10 mouse cellular contexts compared by ENCODE assay signal in the genomic region with DNA sequence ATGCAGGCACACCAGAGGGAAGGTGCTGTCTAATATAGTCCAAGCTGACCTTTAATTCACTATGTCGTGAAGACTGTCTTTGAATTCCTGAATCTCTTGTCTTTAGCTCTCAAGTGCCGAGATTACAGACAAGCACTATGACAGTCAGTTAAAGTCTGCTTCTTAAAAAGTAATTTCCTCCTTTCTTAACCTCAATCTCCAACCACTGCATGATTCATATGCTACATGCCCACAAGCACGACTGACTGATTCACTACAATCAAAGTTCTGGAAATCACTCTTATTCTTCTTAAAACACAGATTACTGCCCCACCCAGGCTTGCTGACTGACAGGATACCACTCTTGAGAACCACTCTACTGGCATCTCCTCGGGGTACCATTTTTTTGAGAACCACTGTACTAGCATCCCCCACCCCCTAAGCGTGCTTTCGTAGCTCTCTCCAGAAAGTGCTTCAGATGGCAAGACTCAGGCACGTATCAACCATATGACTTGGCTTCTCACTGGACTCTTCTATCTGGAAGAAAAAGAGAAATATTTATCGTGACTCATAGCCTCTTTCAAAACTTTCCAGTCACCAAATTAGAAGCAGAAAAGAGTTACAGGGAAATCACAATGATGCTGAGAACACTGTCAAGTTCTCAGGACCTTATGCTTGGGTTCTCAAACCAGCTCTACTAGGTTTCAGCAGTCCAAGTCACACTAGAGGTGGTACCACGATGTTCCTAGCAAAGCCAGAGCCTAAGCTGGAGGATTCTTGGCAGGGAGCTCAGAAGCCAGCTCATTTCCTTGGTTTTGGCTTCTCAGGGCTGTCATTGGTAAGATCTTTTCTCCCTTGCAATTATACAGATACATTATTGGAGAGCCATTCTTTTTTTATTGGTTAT. TPM values are rescaled to one million over a fixed set of nuclear protein-coding genes. Genes with fewer than 3 reads are reported as not detected.
DNase-seq lines count a peak whose midpoint lies in the region; ATAC-seq and TF ChIP-seq lines count a peak whose summit lies in the region.
"Had no signal": no experiment of that assay in that cellular context is flagged by ENCODE, and none has a peak within 500 bp of the region (broad histone marks: within the 10 kb centered on the region; RNA-seq: fewer than 3 reads in every experiment).

No protein-coding gene starts in this region.

- 36% methylated on average over 9 of the region's 9 CpGs for WGBS in macrophage (ENCODE audit: missing documents)
- 84% methylated on average over 9 of the region's 9 CpGs for WGBS in midbrain, embryonic 13.5 days
- 84% methylated on average over 9 of the region's 9 CpGs for WGBS in hindbrain, postnatal 0 days

- DNase-seq in 3T3-L1 (ENCODE audit: low read depth, low spot score): peak; percentile 90
- DNase-seq in B cell, adult 2 months: peak; percentile 22 to 30
- DNase-seq in hindbrain, postnatal 0 days (ENCODE audit: low spot score): no peak
- DNase-seq in kidney, postnatal 14 days: no peak
- DNase-seq: right cerebral cortex, postnatal 4 days; thymus, postnatal 36 days had no signal

- no peaks in the 10 kb centered on the region for H3K27me3 ChIP-seq in midbrain, embryonic 13.5 days
- H3K27me3 ChIP-seq in hindbrain, postnatal 0 days (ENCODE audit: insufficient read depth, low read length): no peaks in the 10 kb centered on the region
- H3K27me3 ChIP-seq: neural tube, embryonic 13.5 days had no signal

- peak; percentile 53 for ATAC-seq in common myeloid progenitor, adult 5-6 weeks (replicated peaks; ENCODE audit: low read depth, poor library complexity, severe bottlenecking)
- ATAC-seq in midbrain, embryonic 13.5 days: no peak
- no peak for ATAC-seq in hindbrain, postnatal 0 days

- no peak overlapping the region for H3K4me2 ChIP-seq in midbrain, embryonic 13.5 days (replicated peaks)
- H3K4me2 ChIP-seq in hindbrain, postnatal 0 days (ENCODE audit: low read depth, low read length): no peak overlapping the region
- H3K4me2 ChIP-seq: neural tube, embryonic 13.5 days had no signal

- no peaks in the 10 kb centered on the region for H3K36me3 ChIP-seq in macrophage (ENCODE audit: inconsistent target)
- H3K36me3 ChIP-seq in midbrain, embryonic 13.5 days: no peaks in the 10 kb centered on the region
- H3K36me3 ChIP-seq in hindbrain, postnatal 0 days (ENCODE audit: insufficient read depth, low read length): no peaks in the 10 kb centered on the region
- H3K36me3 ChIP-seq: neural tube, embryonic 13.5 days had no signal

- H3K27ac ChIP-seq in macrophage: peak overlapping the region; percentile 91
- H3K27ac ChIP-seq in midbrain, embryonic 13.5 days: no peak overlapping the region
- no peak overlapping the region for H3K27ac ChIP-seq in hindbrain, postnatal 0 days
- H3K27ac ChIP-seq: neural tube, embryonic 13.5 days had no signal

- H3K9ac ChIP-seq in midbrain, embryonic 13.5 days (replicated peaks): no peak overlapping the region
- no peak overlapping the region for H3K9ac ChIP-seq in hindbrain, postnatal 0 days (replicated peaks; ENCODE audit: low read length)
- H3K9ac ChIP-seq: neural tube, embryonic 13.5 days had no signal

- H3K4me1 ChIP-seq in midbrain, embryonic 13.5 days (replicated peaks): no peaks in the 10 kb centered on the region
- no peaks in the 10 kb centered on the region for H3K4me1 ChIP-seq in hindbrain, postnatal 0 days (ENCODE audit: insufficient read depth, low read length)

- H3K9me3 ChIP-seq in midbrain, embryonic 13.5 days: no peaks in the 10 kb centered on the region
- no peaks in the 10 kb centered on the region for H3K9me3 ChIP-seq in hindbrain, postnatal 0 days (ENCODE audit: low read length)
- H3K9me3 ChIP-seq: neural tube, embryonic 13.5 days had no signal

- TF ChIP-seq CTCF in hindbrain, postnatal 0 days (IDR thresholded peaks at IDR 0.05; ENCODE audit: low read depth): no peak

- peak overlapping the region; percentile 1; the same call in 1 of the 2 replicates for H3K4me3 ChIP-seq in macrophage (ENCODE audit: inconsistent target)
- H3K4me3 ChIP-seq in midbrain, embryonic 13.5 days (replicated peaks): no peak overlapping the region
- no peak overlapping the region for H3K4me3 ChIP-seq in hindbrain, postnatal 0 days (ENCODE audit: low read length)
- H3K4me3 ChIP-seq: neural tube, embryonic 13.5 days had no signal

- H3K79me2 ChIP-seq in macrophage (ENCODE audit: inconsistent target): no peaks in the 10 kb centered on the region

RNA-seq across cellular contexts. Expression of a gene that starts 12.9 kb away (rescaled TPM):
- 11.3 and 12.4 TPM in 2 replicates for total RNA-seq in common myeloid progenitor, adult 5-6 weeks (2017)
- total RNA-seq in macrophage (2018; cell fraction: chromatin; rRNA removed): 10 to 100 TPM in 3 of 26 experiments, 1 to 10 TPM in 23; 2.1 to 11.2 (median 7.7) TPM
- 1 to 10 TPM; 3.5 to 6.7 (median 4.7) TPM for total RNA-seq in macrophage (2018; cell fraction: cytosol; rRNA removed)
- 1 to 10 TPM; 2.4 to 9.7 (median 4.9) TPM for total RNA-seq in macrophage (2018; cell fraction: nucleus; rRNA removed)
- polyA plus RNA-seq in macrophage (2018): 6.1 to 7.7 TPM (median 6.1 TPM) in 3 replicates
- polyA plus RNA-seq in midbrain, embryonic 13.5 days (2015; fragmentation: Nextera tagmentation; extraction: Ambion mirVana): 7.1 and 8.0 TPM in 2 replicates
- 6.1 and 7.5 TPM in 2 replicates for total RNA-seq in hindbrain, postnatal 0 days (2014; rRNA removed)
- polyA plus RNA-seq in hindbrain, postnatal 0 days (2015; fragmentation: Nextera tagmentation; extraction: Ambion mirVana): 6.2 and 6.8 TPM in 2 replicates

RNA-seq across cellular contexts. Expression of a gene that starts 16.3 kb away (rescaled TPM):
- total RNA-seq in common myeloid progenitor, adult 5-6 weeks (2017): 707 and 896 TPM in 2 replicates
- total RNA-seq in macrophage (2018; cell fraction: chromatin; rRNA removed): 1,000 to 10,000 TPM in 11 of 26 experiments, 100 to 1,000 TPM in 15; 356 to 3,689 (median 853) TPM
- total RNA-seq in macrophage (2018; cell fraction: cytosol; rRNA removed): 1,000 to 10,000 TPM; 1,475 to 4,121 (median 2,080) TPM
- 1,000 to 10,000 TPM in 22 of 26 experiments, 100 to 1,000 TPM in 4; 768 to 3,052 (median 1,507) TPM for total RNA-seq in macrophage (2018; cell fraction: nucleus; rRNA removed)
- polyA plus RNA-seq in macrophage (2018): 760 to 2,516 TPM (median 1,050 TPM) in 3 replicates
- 773 and 781 TPM in 2 replicates for polyA plus RNA-seq in midbrain, embryonic 13.5 days (2015; fragmentation: Nextera tagmentation; extraction: Ambion mirVana)
- 965 and 1,051 TPM in 2 replicates for total RNA-seq in hindbrain, postnatal 0 days (2014; rRNA removed)
- polyA plus RNA-seq in hindbrain, postnatal 0 days (2015; fragmentation: Nextera tagmentation; extraction: Ambion mirVana): 417 and 451 TPM in 2 replicates

Comparison
In these comparisons a context has a peak if more than half of its experiments do, and no peak if none do; other contexts are left out.
1. DNase-seq: peak in 3T3-L1 (single experiment) and B cell, adult 2 months (2 of 2); none in hindbrain, postnatal 0 days (single experiment) and kidney, postnatal 14 days (single experiment).